Mouse (Mus musculus) hindbrain, embryonic 15.5 days (tissue): ENCODE data around the gene Mef2d. TPM values are rescaled to one million over a fixed set of nuclear protein-coding genes. Genes with fewer than 3 reads are reported as not detected.

Experiments used
- ATAC-seq: fragments of 200-750 bp; cut with Nextera tagmentation; 2 replicates; pipeline ENCODE4 v1.8.0; 2017; ENCODE audit warnings: low read depth, moderate number of reproducible peaks, moderate TSS enrichment; ENCODE audit not compliant: low FRiP score
- H3K27ac ChIP-seq: fragments of 300-500 bp; sonication (generic); replicated peaks from 2 replicates; pipeline ENCODE4 v1.5.1; 2015; ENCODE audit warnings: mild to moderate bottlenecking, inconsistent platforms
- H3K27me3 ChIP-seq: fragments of 300-500 bp; sonication (generic); 2 replicates; pipeline ENCODE4 v1.6.1; 2015; ENCODE audit warnings: control low read depth, inconsistent platforms
- H3K36me3 ChIP-seq: fragments of 300-500 bp; sonication (generic); 2 replicates; pipeline ENCODE4 v1.6.1; 2015; ENCODE audit warnings: control low read depth, inconsistent platforms
- H3K4me1 ChIP-seq: fragments of 300-500 bp; sonication (generic); replicated peaks from 2 replicates; pipeline ENCODE4 v1.6.1; 2015; ENCODE audit warnings: control low read depth, inconsistent platforms
- H3K4me2 ChIP-seq: fragments of 300-500 bp; sonication (generic); 2 replicates; pipeline ENCODE4 v1.6.1; 2015; ENCODE audit warnings: moderate library complexity, mild to moderate bottlenecking, inconsistent platforms
- H3K4me3 ChIP-seq: fragments of 300-500 bp; sonication (generic); 2 replicates; pipeline ENCODE4 v1.5.1; 2015; ENCODE audit warnings: mild to moderate bottlenecking, inconsistent platforms
- H3K9ac ChIP-seq: fragments of 300-500 bp; sonication (generic); 2 replicates; pipeline ENCODE4 v1.6.1; 2015; ENCODE audit warnings: inconsistent platforms
- H3K9me3 ChIP-seq: fragments of 300-500 bp; sonication (generic); 2 replicates; pipeline ENCODE4 v1.6.1; 2016; ENCODE audit warnings: control low read depth, inconsistent platforms
- WGBS: fragments of 180-500 bp; shearing (Covaris S2); methylation state at CpG from one replicate; pipeline ENCODE4 v1.1.7; 2015; 5-methylcytosine and 5-hydroxymethylcytosine counted together
- polyA plus RNA-seq: library from polyadenylated mRNA; unstranded; fragments of >200 nt; fragmentation: Nextera tagmentation; extraction: Ambion mirVana; gene quantifications from 2 replicates; pipeline ENCODE4 v1.2.1, GENCODE M21; 2015

Gene Mef2d
- polyA plus RNA-seq, 1 experiment from 2014 or later, result 23.9 TPM

GRCm38 (mm10) chr3:88146376-88147112 lies 4.4 kb downstream of the Mef2d start:
- Histone ChIP-seq H3K36me3 (no peaks in the 10 kb centered on the region), H3K4me2 (0 out of 2 replicates have a peak overlapping the region, but pooled peaks have one; percentile 1), H3K4me3 (no peak overlapping the region), H3K27me3 (no peaks in the 10 kb centered on the region), H3K9me3 (no peaks in the 10 kb centered on the region), H3K4me1 (peaks cover 83% of the 10 kb centered on the region), H3K27ac (no peak overlapping the region), H3K9ac (no peak overlapping the region)
- WGBS, result 46% methylated on average over 5 of the region's 5 CpGs
- no peak for ATAC-seq

GRCm38 (mm10) chr3:88147444-88147843 lies 5.3 kb downstream of the Mef2d start:
- Histone ChIP-seq H3K4me1 (peaks cover 90% of the 10 kb centered on the region), H3K27me3 (no peaks in the 10 kb centered on the region), H3K9me3 (no peaks in the 10 kb centered on the region), H3K27ac (no peak overlapping the region), H3K4me3 (no peak overlapping the region), H3K4me2 (no peak overlapping the region), H3K36me3 (no peaks in the 10 kb centered on the region), H3K9ac (no peak overlapping the region)
- ATAC-seq, result no peak
- 78% methylated on average over 2 of the region's 2 CpGs for WGBS

DNA sequence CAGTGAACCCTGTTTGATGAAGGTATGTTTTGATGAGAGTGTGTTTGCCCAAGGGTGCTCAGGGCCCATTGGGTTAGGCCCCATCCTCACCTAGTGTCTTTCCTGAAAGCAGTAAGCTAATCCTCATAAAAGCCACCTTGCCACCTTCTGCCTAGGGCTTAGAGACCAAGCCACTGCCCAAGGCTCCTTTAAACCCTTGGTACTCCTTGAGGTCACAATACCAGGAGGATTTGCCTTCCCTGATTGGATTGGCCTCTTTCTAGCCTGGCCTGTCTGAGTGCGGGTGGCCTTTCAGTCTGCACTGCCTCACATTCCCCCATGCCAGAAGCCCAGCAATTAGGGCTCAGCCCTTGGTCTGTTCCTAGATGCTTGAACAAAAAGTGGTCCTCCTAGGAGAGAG lies 5.7 kb downstream of the Mef2d start:
- Histone ChIP-seq H3K9ac (no peak overlapping the region), H3K9me3 (no peaks in the 10 kb centered on the region), H3K27me3 (no peaks in the 10 kb centered on the region), H3K4me2 (no peak overlapping the region), H3K27ac (no peak overlapping the region), H3K4me3 (no peak overlapping the region), H3K4me1 (peaks cover 95% of the 10 kb centered on the region), H3K36me3 (no peaks in the 10 kb centered on the region)
- WGBS, result 92% methylated on average over 1 of the region's 1 CpGs
- no peak for ATAC-seq

DNA sequence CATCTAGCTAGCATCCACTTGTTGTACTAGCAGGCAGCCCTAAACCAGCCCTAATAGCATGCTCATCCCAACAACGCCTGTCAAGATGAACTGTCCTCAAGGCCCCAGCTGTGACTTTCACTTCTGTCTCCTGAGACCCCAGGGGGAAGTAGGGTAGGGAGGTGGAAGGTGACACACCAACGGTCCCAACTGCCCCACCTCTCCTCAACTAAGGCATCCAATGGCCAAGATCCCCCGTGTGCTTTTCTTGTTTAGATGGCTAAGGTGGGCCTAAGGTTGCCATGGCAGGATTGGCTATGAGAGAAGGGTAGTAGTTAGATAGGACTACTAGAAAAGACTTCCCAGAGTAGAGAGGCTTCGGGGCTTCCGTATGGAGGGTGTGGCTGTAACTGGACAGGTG lies 6.2 kb downstream of the Mef2d start:
- no peak overlapping the region for H3K4me2 ChIP-seq
- no peak overlapping the region for H3K27ac ChIP-seq
- no peaks in the 10 kb centered on the region for H3K9me3 ChIP-seq
- H3K27me3 ChIP-seq, result no peaks in the 10 kb centered on the region
- peaks cover 95% of the 10 kb centered on the region for H3K4me1 ChIP-seq
- 87% methylated on average over 5 of the region's 5 CpGs for WGBS
- ATAC-seq, result no peak
- no peak overlapping the region for H3K9ac ChIP-seq
- H3K36me3 ChIP-seq, result no peaks in the 10 kb centered on the region
- H3K4me3 ChIP-seq, result no peak overlapping the region

GRCm38 (mm10) chr3:88148776-88149509 lies 6.8 kb downstream of the Mef2d start:
- Histone ChIP-seq H3K27ac (peak overlapping the region; percentile 84), H3K27me3 (no peaks in the 10 kb centered on the region), H3K4me1 (peaks cover 89% of the 10 kb centered on the region), H3K4me2 (no peak overlapping the region), H3K9me3 (no peaks in the 10 kb centered on the region), H3K4me3 (no peak overlapping the region), H3K36me3 (no peaks in the 10 kb centered on the region), H3K9ac (no peak overlapping the region)
- WGBS, result 62% methylated on average over 4 of the region's 4 CpGs
- no peak for ATAC-seq

GRCm38 (mm10) chr3:88149510-88149974 lies 7.4 kb downstream of the Mef2d start:
- Histone ChIP-seq H3K27me3 (no peaks in the 10 kb centered on the region), H3K27ac (peak overlapping the region; percentile 84), H3K36me3 (no peaks in the 10 kb centered on the region), H3K4me1 (peaks cover 83% of the 10 kb centered on the region), H3K9me3 (no peaks in the 10 kb centered on the region), H3K4me2 (0 out of 2 replicates have a peak overlapping the region, but pooled peaks have one; percentile 42), H3K9ac (no peak overlapping the region), H3K4me3 (no peak overlapping the region)
- ATAC-seq, result no peak
- WGBS, result 13% methylated on average over 6 of the region's 6 CpGs

DNA sequence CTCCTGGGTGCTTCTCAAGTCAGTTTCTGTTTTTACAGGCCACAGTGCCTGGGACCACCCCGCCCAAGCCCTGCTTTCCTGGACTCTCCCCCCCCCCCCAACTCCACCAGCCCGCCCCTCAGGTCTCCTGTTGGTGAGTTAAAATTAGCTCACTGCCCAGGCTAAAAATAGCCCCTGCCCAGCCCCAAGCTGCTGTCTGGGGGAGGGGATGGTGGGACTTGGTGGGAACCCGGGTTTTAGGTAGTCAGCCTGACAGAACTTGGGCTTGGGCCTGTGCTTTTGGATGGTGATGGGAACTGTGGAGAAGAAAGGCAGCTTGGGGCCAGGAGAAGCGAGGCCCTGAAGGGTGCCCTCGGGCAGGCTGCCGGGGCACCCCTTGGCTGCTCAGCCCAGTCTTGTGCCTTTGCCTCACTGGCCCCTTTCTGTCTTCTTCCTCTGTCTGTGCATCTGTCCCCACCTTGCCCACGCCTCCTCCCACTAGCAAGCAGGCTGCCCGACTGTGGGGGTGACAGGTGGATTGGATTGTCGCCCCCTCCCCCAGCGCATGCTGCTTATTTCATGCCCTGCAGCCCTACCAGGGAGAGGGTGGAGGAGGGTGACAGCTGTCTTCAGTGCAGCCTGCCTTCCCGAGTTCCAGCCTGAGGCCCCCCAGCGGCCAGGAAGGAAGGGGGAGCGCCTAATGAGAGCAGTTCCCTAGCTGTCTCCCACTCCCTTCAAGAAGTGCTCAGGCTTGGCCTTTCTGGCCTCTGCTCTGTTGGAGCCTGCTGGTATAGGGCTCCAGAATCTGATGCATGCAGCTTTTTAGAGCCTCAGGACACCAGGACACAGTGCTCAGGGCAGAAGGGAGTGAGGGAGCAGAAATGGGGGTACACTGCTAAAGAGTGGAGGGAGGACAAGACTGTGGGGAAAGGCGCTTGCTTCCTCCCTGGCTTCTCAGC lies 8.2 kb downstream of the Mef2d start:
- H3K27me3 ChIP-seq, result no peaks in the 10 kb centered on the region
- H3K4me3 ChIP-seq, result no peak overlapping the region
- peaks cover 76% of the 10 kb centered on the region for H3K4me1 ChIP-seq
- H3K36me3 ChIP-seq, result no peaks in the 10 kb centered on the region
- ATAC-seq, result peak; percentile 29; the same call in 1 of the 2 replicates
- no peaks in the 10 kb centered on the region for H3K9me3 ChIP-seq
- 12% methylated on average over 14 of the region's 14 CpGs for WGBS
- peak overlapping the region; percentile 15; the same call in 1 of the 2 replicates for H3K9ac ChIP-seq
- peak overlapping the region; percentile 84 for H3K27ac ChIP-seq
- peak overlapping the region; percentile 42 for H3K4me2 ChIP-seq

DNA sequence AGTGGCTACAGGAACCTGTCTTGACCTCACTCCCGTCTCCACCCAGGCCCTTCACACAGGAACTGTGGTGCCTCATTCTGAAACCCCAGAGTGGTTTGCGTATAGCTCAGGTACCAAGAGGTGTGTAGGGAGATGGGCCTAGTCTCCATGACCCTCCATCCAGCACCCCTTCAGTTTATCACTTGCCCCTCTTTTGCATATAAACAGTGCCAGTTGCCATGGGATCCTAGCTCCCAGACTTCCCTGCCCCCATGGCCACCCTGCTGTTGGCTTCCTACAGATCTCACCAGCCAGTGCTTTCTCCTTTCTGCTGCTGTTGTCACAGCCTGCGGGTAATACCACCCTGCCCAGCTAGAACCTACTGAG lies 8.8 kb downstream of the Mef2d start:
- 0 out of 2 replicates have a peak overlapping the region, but pooled peaks have one; percentile 38 for H3K4me2 ChIP-seq
- H3K27me3 ChIP-seq, result no peaks in the 10 kb centered on the region
- no peaks in the 10 kb centered on the region for H3K9me3 ChIP-seq
- peak overlapping the region; percentile 84 for H3K27ac ChIP-seq
- H3K4me3 ChIP-seq, result no peak overlapping the region
- peaks cover 69% of the 10 kb centered on the region for H3K4me1 ChIP-seq
- WGBS, result 49% methylated on average over 3 of the region's 3 CpGs
- H3K9ac ChIP-seq, result no peak overlapping the region
- peaks cover under 1% of the 10 kb centered on the region; the same call in 1 of the 2 replicates for H3K36me3 ChIP-seq
- ATAC-seq, result no peak

GRCm38 (mm10) chr3:88152056-88152455 lies 9.9 kb downstream of the Mef2d start:
- Histone ChIP-seq H3K4me1 (peaks cover 58% of the 10 kb centered on the region), H3K36me3 (peaks cover 11% of the 10 kb centered on the region), H3K4me2 (peak overlapping the region; percentile 38), H3K9ac (no peak overlapping the region), H3K4me3 (no peak overlapping the region), H3K9me3 (no peaks in the 10 kb centered on the region), H3K27me3 (no peaks in the 10 kb centered on the region), H3K27ac (peak overlapping the region; percentile 84)
- WGBS, result 15% methylated on average over 3 of the region's 3 CpGs
- peak; percentile 89 for ATAC-seq

DNA sequence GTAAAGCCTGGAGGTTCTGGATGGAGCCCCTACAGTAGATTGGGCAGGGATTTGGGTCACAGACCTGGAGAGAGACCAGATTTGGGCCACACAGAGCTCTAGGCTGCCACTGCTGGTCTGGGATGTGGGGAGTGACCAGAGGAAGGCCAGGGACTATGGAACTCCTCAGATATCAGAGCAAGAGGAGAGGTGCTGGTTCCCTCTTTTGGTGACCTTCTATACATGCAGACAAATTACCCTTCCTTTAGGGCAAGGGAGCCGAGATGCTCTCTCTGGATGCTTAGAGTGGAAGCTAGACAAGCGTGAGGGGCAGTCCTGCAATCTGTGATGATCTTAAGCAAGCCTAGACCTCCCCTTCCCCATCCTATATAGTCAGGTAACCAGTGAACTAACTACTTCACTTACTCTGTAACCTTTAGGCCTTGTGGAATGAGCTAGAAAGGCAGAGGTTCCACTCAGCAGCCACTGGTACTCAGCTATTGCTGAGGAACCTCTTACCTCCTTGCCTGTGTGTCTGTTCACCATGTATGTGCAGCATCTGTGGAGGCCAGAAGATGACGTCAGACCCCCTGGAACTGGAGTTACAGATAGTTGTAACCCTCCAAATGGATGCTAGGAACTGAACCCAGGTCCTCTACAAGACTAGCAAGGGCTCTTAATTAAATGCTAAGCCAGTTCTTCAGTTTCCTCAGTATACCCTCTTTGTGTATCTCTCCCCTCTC lies 11.3 kb downstream of the Mef2d start:
- H3K27ac ChIP-seq, result peak overlapping the region; percentile 84
- H3K36me3 ChIP-seq, result peaks cover 11% of the 10 kb centered on the region
- H3K4me3 ChIP-seq, result no peak overlapping the region
- H3K4me1 ChIP-seq, result peaks cover 55% of the 10 kb centered on the region
- H3K4me2 ChIP-seq, result no peak overlapping the region
- 92% methylated on average over 3 of the region's 3 CpGs for WGBS
- no peak overlapping the region for H3K9ac ChIP-seq
- H3K27me3 ChIP-seq, result no peaks in the 10 kb centered on the region
- ATAC-seq, result no peak
- H3K9me3 ChIP-seq, result no peaks in the 10 kb centered on the region

GRCm38 (mm10) chr3:88154236-88154635 lies 12.1 kb downstream of the Mef2d start:
- Histone ChIP-seq H3K4me3 (no peak overlapping the region), H3K27me3 (no peaks in the 10 kb centered on the region), H3K9ac (no peak overlapping the region), H3K27ac (no peak overlapping the region), H3K9me3 (no peaks in the 10 kb centered on the region), H3K4me2 (no peak overlapping the region), H3K4me1 (peaks cover 47% of the 10 kb centered on the region), H3K36me3 (peaks cover 13% of the 10 kb centered on the region)
- ATAC-seq, result no peak
- 82% methylated on average over 2 of the region's 2 CpGs for WGBS
